Mouse (Mus musculus): ENCODE measurements at regions not wholly inside any gene's neighbourhood (a gene's known extent, or its start where the extent isn't known, plus 50 kb on each side); places are given as distances from the start of the nearest gene placed in this dataset.

DNA sequence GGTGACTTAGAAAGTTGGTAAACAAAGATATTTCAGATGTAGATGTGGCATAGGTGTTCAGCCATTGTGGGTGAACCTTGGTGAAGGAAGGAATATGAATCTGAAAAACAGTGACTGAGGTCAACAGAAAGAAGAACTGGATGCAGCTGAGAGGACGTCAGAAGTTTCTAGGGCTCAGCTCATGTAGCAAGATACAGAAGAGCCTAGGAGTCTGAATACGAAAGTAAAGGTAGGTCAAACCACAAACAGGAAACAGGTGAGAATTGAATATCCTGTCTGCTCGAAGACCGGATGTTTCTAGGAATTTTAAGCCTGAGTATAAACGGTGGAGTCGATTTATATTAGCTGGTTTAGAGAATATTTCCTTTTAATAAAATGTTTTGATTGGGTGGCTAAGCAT lies 223.7 kb upstream of the Cblb start:
- Histone ChIP-seq H3K36me3 (ENCODE audit: control insufficient read depth, insufficient read depth, low read length) (no peaks in the 10 kb centered on the region), H3K27ac (ENCODE audit: insufficient read depth, low read depth, low read length) (no peak overlapping the region), H3K27me3 (ENCODE audit: control insufficient read depth, insufficient read depth, low read length) (no peaks in the 10 kb centered on the region), H3K4me3 (ENCODE audit: low read depth, low read length) (no peak overlapping the region), H3K4me1 (ENCODE audit: control insufficient read depth, insufficient read depth, insufficient read length, low read length) (no peaks in the 10 kb centered on the region)
- TF ChIP-seq POLR2A (IDR thresholded peaks at IDR 0.05; ENCODE audit: low read depth, low read length): no peak
- TF ChIP-seq CTCF (IDR thresholded peaks at IDR 0.05; ENCODE audit: extremely low read depth, insufficient read length, insufficient replicate concordance, low read depth, low read length): no peak
- 62% methylated on average over 6 of the region's 6 CpGs for WGBS

DNA sequence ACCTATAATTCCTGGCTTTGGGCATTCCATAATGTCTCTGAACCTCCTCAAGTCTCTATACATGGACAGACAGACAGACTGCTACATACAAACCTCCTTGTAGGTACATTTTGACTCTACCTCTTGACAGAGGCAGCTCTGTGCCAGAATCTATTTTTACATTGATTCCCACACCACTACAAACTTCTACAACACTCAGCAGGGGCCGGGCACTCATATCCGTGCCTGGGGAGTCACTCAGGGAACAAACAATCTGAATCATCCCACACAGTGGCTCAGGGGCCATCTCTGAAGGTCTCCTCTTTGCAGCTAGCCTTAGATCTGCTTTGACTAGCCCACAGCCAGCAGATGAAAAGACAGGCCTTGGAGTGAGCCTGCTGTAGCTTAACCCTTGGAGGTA lies 221.9 kb upstream of the Cblb start:
- TF ChIP-seq CTCF (IDR thresholded peaks at IDR 0.05; ENCODE audit: extremely low read depth, insufficient read length, insufficient replicate concordance, low read depth, low read length) (no peak), POLR2A (IDR thresholded peaks at IDR 0.05; ENCODE audit: low read depth, low read length) (no peak)
- H3K27me3 ChIP-seq (ENCODE audit: control insufficient read depth, insufficient read depth, low read length): no peaks in the 10 kb centered on the region
- no peaks in the 10 kb centered on the region for H3K36me3 ChIP-seq (ENCODE audit: control insufficient read depth, insufficient read depth, low read length)
- 70% methylated on average over 2 of the region's 2 CpGs for WGBS
- H3K4me3 ChIP-seq (ENCODE audit: low read depth, low read length): no peak overlapping the region
- no peaks in the 10 kb centered on the region for H3K4me1 ChIP-seq (ENCODE audit: control insufficient read depth, insufficient read depth, insufficient read length, low read length)
- no peak overlapping the region for H3K27ac ChIP-seq (ENCODE audit: insufficient read depth, low read depth, low read length)

DNA sequence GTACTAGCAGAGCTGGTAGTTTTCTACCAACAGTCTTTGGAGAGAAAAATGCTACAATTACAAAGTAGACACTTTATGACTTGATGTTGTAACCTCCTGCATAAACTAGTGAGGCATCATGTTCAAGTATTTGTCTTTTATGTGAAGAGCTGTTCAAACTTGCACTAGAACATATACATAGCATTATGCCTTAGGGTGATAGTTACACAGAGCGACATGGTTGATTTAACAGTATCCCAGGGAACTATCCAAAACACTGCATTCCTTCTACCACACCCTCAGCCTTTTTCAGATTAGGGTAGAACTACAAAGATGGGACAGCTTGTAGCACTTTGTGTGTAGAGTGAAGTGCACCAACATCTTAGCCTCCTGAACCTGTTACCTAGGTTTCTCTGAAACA lies 220.0 kb upstream of the Cblb start:
- 98% methylated on average over 1 of the region's 1 CpGs for WGBS
- no peak for TF ChIP-seq CTCF (IDR thresholded peaks at IDR 0.05; ENCODE audit: extremely low read depth, insufficient read length, insufficient replicate concordance, low read depth, low read length)
- TF ChIP-seq POLR2A (IDR thresholded peaks at IDR 0.05; ENCODE audit: low read depth, low read length): no peak
- H3K4me3 ChIP-seq (ENCODE audit: low read depth, low read length): no peak overlapping the region
- no peaks in the 10 kb centered on the region for H3K27me3 ChIP-seq (ENCODE audit: control insufficient read depth, insufficient read depth, low read length)
- H3K27ac ChIP-seq (ENCODE audit: insufficient read depth, low read depth, low read length): no peak overlapping the region
- H3K36me3 ChIP-seq (ENCODE audit: control insufficient read depth, insufficient read depth, low read length): no peaks in the 10 kb centered on the region
- H3K4me1 ChIP-seq (ENCODE audit: control insufficient read depth, insufficient read depth, insufficient read length, low read length): no peaks in the 10 kb centered on the region

DNA sequence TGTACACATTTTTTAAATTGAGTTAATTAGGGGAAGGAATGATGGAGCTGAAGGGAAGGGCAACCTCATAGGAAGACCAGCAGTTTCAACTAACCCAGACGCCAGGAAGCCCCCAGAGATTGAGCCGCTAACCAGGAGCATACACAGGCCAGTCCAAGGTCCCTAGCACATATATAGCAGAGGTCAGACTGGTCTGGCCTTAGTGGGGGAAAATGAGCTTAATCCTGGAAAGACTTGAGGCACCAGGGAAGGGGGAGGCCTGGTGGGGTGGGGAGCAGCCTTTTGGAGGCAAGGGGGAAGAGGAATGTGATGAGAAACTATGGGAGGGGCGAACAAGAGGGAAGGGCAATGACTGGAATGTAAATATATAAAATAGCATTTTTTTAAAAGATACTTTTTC lies 188.3 kb upstream of the Cblb start:
- TF ChIP-seq POLR2A (IDR thresholded peaks at IDR 0.05; ENCODE audit: low read depth, low read length): no peak
- TF ChIP-seq CTCF (IDR thresholded peaks at IDR 0.05; ENCODE audit: extremely low read depth, insufficient read length, insufficient replicate concordance, low read depth, low read length): no peak
- H3K4me3 ChIP-seq (ENCODE audit: low read depth, low read length): no peak overlapping the region
- no peaks in the 10 kb centered on the region for H3K4me1 ChIP-seq (ENCODE audit: control insufficient read depth, insufficient read depth, insufficient read length, low read length)
- 86% methylated on average over 3 of the region's 3 CpGs for WGBS
- H3K27me3 ChIP-seq (ENCODE audit: control insufficient read depth, insufficient read depth, low read length): no peaks in the 10 kb centered on the region; the same call in 1 of the 2 replicates
- no peaks in the 10 kb centered on the region for H3K36me3 ChIP-seq (ENCODE audit: control insufficient read depth, insufficient read depth, low read length)
- H3K27ac ChIP-seq (ENCODE audit: insufficient read depth, low read depth, low read length): no peak overlapping the region

DNA sequence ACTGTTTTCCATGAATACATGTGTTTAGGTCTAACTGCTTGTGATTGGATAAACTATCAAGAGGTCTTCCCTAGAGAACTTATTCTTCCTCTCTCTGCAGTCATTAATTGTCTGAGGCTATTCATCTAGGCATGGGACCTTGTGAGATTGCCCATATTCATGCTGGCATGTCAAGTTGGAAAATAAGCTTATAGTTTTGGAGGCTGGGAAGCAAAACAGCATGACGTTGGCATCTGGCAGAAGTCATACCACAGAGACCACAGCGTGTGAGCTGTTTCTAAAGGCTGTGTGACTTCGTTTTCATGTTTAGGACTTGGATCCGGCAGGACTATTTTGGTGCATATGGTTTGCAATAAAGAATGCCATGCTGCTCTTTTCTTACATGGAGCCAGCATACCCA lies 185.5 kb upstream of the Cblb start:
- no peaks in the 10 kb centered on the region; the same call in 1 of the 2 replicates for H3K27me3 ChIP-seq (ENCODE audit: control insufficient read depth, insufficient read depth, low read length)
- 87% methylated on average over 4 of the region's 4 CpGs for WGBS
- TF ChIP-seq POLR2A (IDR thresholded peaks at IDR 0.05; ENCODE audit: low read depth, low read length) (no peak), CTCF (IDR thresholded peaks at IDR 0.05; ENCODE audit: extremely low read depth, insufficient read length, insufficient replicate concordance, low read depth, low read length) (no peak)
- no peaks in the 10 kb centered on the region for H3K36me3 ChIP-seq (ENCODE audit: control insufficient read depth, insufficient read depth, low read length)
- no peak overlapping the region for H3K4me3 ChIP-seq (ENCODE audit: low read depth, low read length)
- H3K4me1 ChIP-seq (ENCODE audit: control insufficient read depth, insufficient read depth, insufficient read length, low read length): no peaks in the 10 kb centered on the region
- H3K27ac ChIP-seq (ENCODE audit: insufficient read depth, low read depth, low read length): no peak overlapping the region

DNA sequence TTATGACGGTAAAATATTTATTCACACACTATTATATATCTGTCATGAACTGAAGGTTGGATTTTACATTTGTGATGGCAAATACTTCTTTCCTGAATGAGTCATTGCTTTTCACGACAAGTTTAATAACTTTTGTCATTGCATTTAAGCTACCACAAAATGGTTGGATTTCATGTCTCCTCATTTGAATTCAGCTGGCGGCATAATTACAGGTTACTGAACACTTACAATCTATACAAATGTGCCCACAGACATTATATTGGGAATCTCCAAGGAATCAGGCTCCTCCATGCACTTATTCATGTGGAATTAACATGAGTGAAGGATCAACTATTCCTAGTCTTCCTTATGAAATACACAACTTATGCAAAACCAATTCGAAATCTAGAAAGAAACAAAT lies 150.3 kb upstream of the Cblb start:
- no peak for TF ChIP-seq CTCF (IDR thresholded peaks at IDR 0.05; ENCODE audit: extremely low read depth, insufficient read length, insufficient replicate concordance, low read depth, low read length)
- TF ChIP-seq POLR2A (IDR thresholded peaks at IDR 0.05; ENCODE audit: low read depth, low read length): no peak
- no peaks in the 10 kb centered on the region for H3K27me3 ChIP-seq (ENCODE audit: control insufficient read depth, insufficient read depth, low read length)
- WGBS: 91% methylated on average over 4 of the region's 4 CpGs
- no peaks in the 10 kb centered on the region for H3K36me3 ChIP-seq (ENCODE audit: control insufficient read depth, insufficient read depth, low read length)
- H3K27ac ChIP-seq (ENCODE audit: insufficient read depth, low read depth, low read length): no peak overlapping the region
- H3K4me1 ChIP-seq (ENCODE audit: control insufficient read depth, insufficient read depth, insufficient read length, low read length): no peaks in the 10 kb centered on the region
- no peak overlapping the region for H3K4me3 ChIP-seq (ENCODE audit: low read depth, low read length)

DNA sequence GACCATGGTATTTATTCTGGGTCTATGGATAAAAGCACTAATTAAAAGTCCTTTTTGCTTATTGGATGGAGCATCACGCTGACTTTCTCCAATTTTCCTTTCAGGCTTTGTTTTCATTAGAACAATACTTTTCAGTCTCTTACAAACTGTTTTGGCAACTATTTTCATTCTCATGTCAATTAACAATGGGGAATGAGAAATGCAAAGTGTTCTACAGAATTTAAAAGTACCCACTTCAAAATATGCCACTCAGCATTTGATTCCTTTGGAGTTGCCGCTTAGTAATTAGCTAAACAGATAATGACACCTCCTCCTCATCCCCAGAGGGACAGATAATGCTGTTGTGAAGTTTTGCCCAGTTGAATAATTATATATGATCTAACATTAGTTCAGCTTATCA lies 149.9 kb upstream of the Cblb start:
- H3K27me3 ChIP-seq (ENCODE audit: control insufficient read depth, insufficient read depth, low read length): no peaks in the 10 kb centered on the region
- WGBS: 81% methylated on average over 2 of the region's 2 CpGs

DNA sequence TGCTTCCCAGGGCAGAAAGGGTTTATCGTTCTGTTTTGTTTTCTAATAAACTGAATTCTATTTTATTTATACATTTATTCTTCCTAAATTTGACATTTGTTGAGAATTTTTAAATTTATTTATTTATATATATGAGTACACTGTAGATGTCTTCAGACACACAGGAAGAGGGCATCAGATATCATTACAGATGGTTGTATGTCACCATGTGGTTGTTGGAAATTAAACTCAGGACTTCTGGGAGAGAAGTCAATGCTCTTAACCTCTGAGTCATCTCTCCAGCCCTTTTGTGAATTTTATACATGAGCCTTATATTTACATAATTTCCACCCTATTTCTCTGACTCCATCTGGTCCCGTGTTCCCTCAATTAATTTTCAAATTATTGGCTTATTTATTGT lies 147.2 kb upstream of the Cblb start:
- H3K27me3 ChIP-seq (ENCODE audit: control insufficient read depth, insufficient read depth, low read length): no peaks in the 10 kb centered on the region
- no peak overlapping the region for H3K4me3 ChIP-seq (ENCODE audit: low read depth, low read length)
- H3K27ac ChIP-seq (ENCODE audit: insufficient read depth, low read depth, low read length): no peak overlapping the region
- WGBS: 78% methylated on average over 2 of the region's 2 CpGs
- TF ChIP-seq CTCF (IDR thresholded peaks at IDR 0.05; ENCODE audit: extremely low read depth, insufficient read length, insufficient replicate concordance, low read depth, low read length): no peak
- no peak for TF ChIP-seq POLR2A (IDR thresholded peaks at IDR 0.05; ENCODE audit: low read depth, low read length)
- no peaks in the 10 kb centered on the region for H3K36me3 ChIP-seq (ENCODE audit: control insufficient read depth, insufficient read depth, low read length)
- H3K4me1 ChIP-seq (ENCODE audit: control insufficient read depth, insufficient read depth, insufficient read length, low read length): no peaks in the 10 kb centered on the region

More for the DNA sequence above, 149.9 kb upstream of the Cblb start:
- H3K36me3 ChIP-seq (ENCODE audit: control insufficient read depth, insufficient read depth, low read length): no peaks in the 10 kb centered on the region
- TF ChIP-seq CTCF (IDR thresholded peaks at IDR 0.05; ENCODE audit: extremely low read depth, insufficient read length, insufficient replicate concordance, low read depth, low read length) (no peak), POLR2A (IDR thresholded peaks at IDR 0.05; ENCODE audit: low read depth, low read length) (no peak)
- no peaks in the 10 kb centered on the region for H3K4me1 ChIP-seq (ENCODE audit: control insufficient read depth, insufficient read depth, insufficient read length, low read length)
- no peak overlapping the region for H3K27ac ChIP-seq (ENCODE audit: insufficient read depth, low read depth, low read length)
- no peak overlapping the region for H3K4me3 ChIP-seq (ENCODE audit: low read depth, low read length)
